Mouse (Mus musculus) heart, embryonic 11.5 days (tissue): ENCODE data around the gene Gm39566. TPM values are rescaled to one million over a fixed set of nuclear protein-coding genes. Genes with fewer than 3 reads are reported as not detected.

Experiments
- ATAC-seq: fragments of 200-750 bp; cut with Nextera tagmentation; replicated peaks from 2 replicates; pipeline ENCODE4 v1.8.0; 2017; ENCODE audit warnings: moderate library complexity; ENCODE audit not compliant: insufficient number of reproducible peaks, low FRiP score, low TSS enrichment
- H3K27ac ChIP-seq: fragments of 300-500 bp; sonication (generic); 2 replicates; pipeline ENCODE4 v1.5.1; 2014; ENCODE audit warnings: mild to moderate bottlenecking, low read depth, low read length
- H3K27me3 ChIP-seq: fragments of 300-500 bp; sonication (generic); 2 replicates; pipeline ENCODE4 v1.6.1; 2014; ENCODE audit warnings: mild to moderate bottlenecking, low read length, mixed read lengths; ENCODE audit not compliant: control insufficient read depth, insufficient read depth
- H3K36me3 ChIP-seq: fragments of 300-500 bp; sonication (generic); 2 replicates; pipeline ENCODE4 v1.6.1; 2014; ENCODE audit warnings: mild to moderate bottlenecking, low read length, moderate library complexity, mixed read lengths; ENCODE audit not compliant: control insufficient read depth, insufficient read depth
- H3K4me1 ChIP-seq: fragments of 300-500 bp; sonication (generic); 2 replicates; pipeline ENCODE4 v1.6.1; 2014; ENCODE audit warnings: low read length; ENCODE audit not compliant: control insufficient read depth, insufficient read depth
- H3K4me2 ChIP-seq: fragments of 300-500 bp; sonication (generic); 2 replicates; pipeline ENCODE4 v1.6.1; 2014; ENCODE audit warnings: mild to moderate bottlenecking, moderate library complexity
- H3K4me3 ChIP-seq: fragments of 300-500 bp; sonication (generic); 2 replicates; pipeline ENCODE4 v1.5.1; 2014; ENCODE audit warnings: low read depth, low read length
- H3K9ac ChIP-seq: fragments of 300-500 bp; sonication (generic); 2 replicates; pipeline ENCODE4 v1.6.1; 2014; ENCODE audit warnings: mild to moderate bottlenecking, low read depth, low read length, moderate library complexity
- H3K9me3 ChIP-seq: fragments of 300-500 bp; sonication (generic); replicated peaks from 2 replicates; pipeline ENCODE4 v1.6.1; 2016; ENCODE audit warnings: low read length; ENCODE audit not compliant: control insufficient read depth
- whole genome bisulfite sequencing: fragments of 180-500 bp; shearing (Covaris S2); extraction: QIAGEN DNeasy Blood & Tissue Kit; methylation state at CpG from one replicate; pipeline ENCODE4 v1.1.7; 2014; ENCODE audit not compliant: insufficient replicate concordance; 5-methylcytosine and 5-hydroxymethylcytosine counted together
- polyA plus RNA-seq: library from polyadenylated mRNA; unstranded; fragments of >200 nt; fragmentation: Nextera tagmentation; extraction: Ambion mirVana; gene quantifications from 2 replicates; pipeline ENCODE4 v1.2.1, GENCODE M21; 2014

Gm39566 gene
- polyA plus RNA-seq, 1 experiment from 2014 or later, result not detected

GRCm38 (mm10) chr11:69795983-69796435, 19.1 kb downstream of the Gm39566 start:
- peaks cover 35% of the 10 kb centered on the region for H3K27me3 ChIP-seq
- WGBS, result 3% methylated on average over 13 of the region's 13 CpGs
- no peaks in the 10 kb centered on the region for H3K36me3 ChIP-seq
- H3K27ac ChIP-seq, result no peak overlapping the region
- peaks cover 11% of the 10 kb centered on the region for H3K4me1 ChIP-seq
- H3K4me3 ChIP-seq, result peak overlapping the region; percentile 47
- peak overlapping the region; percentile 70; the same call in 1 of the 2 replicates for H3K9ac ChIP-seq
- ATAC-seq, result no peak
- H3K4me2 ChIP-seq, result peak overlapping the region; percentile 86
- no peaks in the 10 kb centered on the region for H3K9me3 ChIP-seq

- Histone ChIP-seq H3K4me2 (peak within 1 kb of the TSS; percentile 86), H3K27ac (no peak within 1 kb of the TSS), H3K9ac (peak within 1 kb of the TSS; percentile 70), H3K4me1 (peaks cover 8% of the 10 kb centered on the region), H3K27me3 (peaks cover 31% of the 10 kb centered on the region), H3K36me3 (no peaks in the 10 kb centered on the region), H3K9me3 (no peaks in the 10 kb centered on the region), H3K4me3 (peak within 1 kb of the TSS; percentile 47)
- 2% methylated on average over 52 of the region's 52 CpGs for WGBS
- ATAC-seq, result peak; percentile 93
Measured at GRCm38 (mm10) chr11:69795168-69795982, 19.7 kb downstream of the Gm39566 start, which contains the start of gene Chrnb1. Gene Chrnb1, minus strand, starts transcription at chr11:69795943.

GRCm38 (mm10) chr11:69793429-69793828, 21.7 kb downstream of the Gm39566 start:
- Histone ChIP-seq H3K4me2 (no peak overlapping the region), H3K4me3 (no peak overlapping the region), H3K9me3 (no peaks in the 10 kb centered on the region), H3K27me3 (peaks cover 20% of the 10 kb centered on the region), H3K4me1 (no peaks in the 10 kb centered on the region), H3K27ac (no peak overlapping the region), H3K36me3 (no peaks in the 10 kb centered on the region), H3K9ac (no peak overlapping the region)
- WGBS, result 58% methylated on average over 5 of the region's 5 CpGs
- ATAC-seq, result no peak

GRCm38 (mm10) chr11:69791420-69791819, 23.7 kb downstream of the Gm39566 start:
- ATAC-seq, result no peak
- 61% methylated on average over 5 of the region's 5 CpGs for WGBS
- no peak overlapping the region for H3K4me2 ChIP-seq
- H3K27ac ChIP-seq, result no peak overlapping the region
- H3K9me3 ChIP-seq, result no peaks in the 10 kb centered on the region
- no peak overlapping the region for H3K9ac ChIP-seq
- no peaks in the 10 kb centered on the region for H3K36me3 ChIP-seq
- peaks cover 7% of the 10 kb centered on the region; the same call in 1 of the 2 replicates for H3K27me3 ChIP-seq
- H3K4me1 ChIP-seq, result no peaks in the 10 kb centered on the region
- H3K4me3 ChIP-seq, result no peak overlapping the region

GRCm38 (mm10) chr11:69789431-69789830, 25.7 kb downstream of the Gm39566 start:
- peaks cover 3% of the 10 kb centered on the region; the same call in 1 of the 2 replicates for H3K4me1 ChIP-seq
- ATAC-seq, result no peak
- no peak overlapping the region for H3K4me2 ChIP-seq
- no peaks in the 10 kb centered on the region for H3K36me3 ChIP-seq
- no peak overlapping the region for H3K9ac ChIP-seq
- 66% methylated on average over 5 of the region's 5 CpGs for WGBS
- H3K4me3 ChIP-seq, result no peak overlapping the region
- H3K27me3 ChIP-seq, result peaks cover 7% of the 10 kb centered on the region; the same call in 1 of the 2 replicates
- H3K9me3 ChIP-seq, result no peaks in the 10 kb centered on the region
- no peak overlapping the region for H3K27ac ChIP-seq

- ATAC-seq, result no peak
- WGBS, result 83% methylated on average over 5 of the region's 5 CpGs
Measured at GRCm38 (mm10) chr11:69787306-69787705, 27.8 kb downstream of the Gm39566 start.

GRCm38 (mm10) chr11:69784793-69785272, 30.3 kb downstream of the Gm39566 start:
- Histone ChIP-seq H3K27me3 (no peaks in the 10 kb centered on the region), H3K36me3 (no peaks in the 10 kb centered on the region), H3K27ac (no peak overlapping the region), H3K9ac (0 out of 2 replicates have a peak overlapping the region, but pooled peaks have one; percentile 29), H3K9me3 (no peaks in the 10 kb centered on the region), H3K4me1 (peaks cover 3% of the 10 kb centered on the region; the same call in 1 of the 2 replicates), H3K4me3 (peak overlapping the region; percentile 20; the same call in 1 of the 2 replicates), H3K4me2 (peak overlapping the region; percentile 52)
- 0 out of 2 replicates have a peak, but pooled peaks have one; percentile 55 for ATAC-seq
- WGBS, result 23% methylated on average over 15 of the region's 15 CpGs

More at GRCm38 (mm10) chr11:69787306-69787705, 27.8 kb downstream of the Gm39566 start:
- no peak overlapping the region for H3K9ac ChIP-seq
- H3K27me3 ChIP-seq, result no peaks in the 10 kb centered on the region
- H3K27ac ChIP-seq, result no peak overlapping the region
- H3K9me3 ChIP-seq, result no peaks in the 10 kb centered on the region
- no peaks in the 10 kb centered on the region for H3K36me3 ChIP-seq
- H3K4me3 ChIP-seq, result no peak overlapping the region
- H3K4me1 ChIP-seq, result peaks cover 3% of the 10 kb centered on the region; the same call in 1 of the 2 replicates
- H3K4me2 ChIP-seq, result no peak overlapping the region

- ATAC-seq, result no peak
- H3K9me3 ChIP-seq, result no peaks in the 10 kb centered on the region
- no peak overlapping the region for H3K4me3 ChIP-seq
- no peak overlapping the region for H3K9ac ChIP-seq
- H3K4me2 ChIP-seq, result no peak overlapping the region
- peaks cover 3% of the 10 kb centered on the region; the same call in 1 of the 2 replicates for H3K4me1 ChIP-seq
- H3K36me3 ChIP-seq, result no peaks in the 10 kb centered on the region
- H3K27me3 ChIP-seq, result peaks cover 16% of the 10 kb centered on the region
- H3K27ac ChIP-seq, result no peak overlapping the region
- WGBS, result 38% methylated on average over 4 of the region's 4 CpGs
Measured at GRCm38 (mm10) chr11:69781828-69782227, 33.3 kb downstream of the Gm39566 start.
